Mouse (Mus musculus): ENCODE data around the gene Metap2. TPM values are rescaled to one million over a fixed set of nuclear protein-coding genes. Genes with fewer than 3 reads are reported as not detected.

The Metap2 gene
- polyA plus RNA-seq, 1 experiment from 2014 or later: 221 TPM

- peaks cover 7% of the 10 kb centered on the region for H3K4me1 ChIP-seq
- 94% methylated on average over 4 of the region's 4 CpGs for WGBS
- H3K9me3 ChIP-seq (replicated peaks): no peaks in the 10 kb centered on the region
- DNase-seq (ENCODE audit: low spot score): no peak
- H3K27me3 ChIP-seq (ENCODE audit: low read depth, poor library complexity, severe bottlenecking): no peaks in the 10 kb centered on the region
- H3K27ac ChIP-seq: no peak overlapping the region
- no peak overlapping the region for H3K4me3 ChIP-seq
- no peaks in the 10 kb centered on the region for H3K36me3 ChIP-seq
Measured at GRCm38 (mm10) chr10:93921160-93921559, 24.3 kb upstream of the Metap2 start.

- Histone ChIP-seq H3K36me3 (no peaks in the 10 kb centered on the region), H3K27me3 (ENCODE audit: low read depth, poor library complexity, severe bottlenecking) (0 out of 2 replicates have a peak, but pooled peaks cover 3% of the 10 kb centered on the region), H3K27ac (no peak overlapping the region), H3K9me3 (replicated peaks) (no peaks in the 10 kb centered on the region), H3K4me3 (no peak overlapping the region), H3K4me1 (peaks cover 20% of the 10 kb centered on the region)
- WGBS: 79% methylated on average over 13 of the region's 13 CpGs
- no peak for DNase-seq (ENCODE audit: low spot score)
Measured at GRCm38 (mm10) chr10:93919227-93919626, 22.3 kb upstream of the Metap2 start.

DNA sequence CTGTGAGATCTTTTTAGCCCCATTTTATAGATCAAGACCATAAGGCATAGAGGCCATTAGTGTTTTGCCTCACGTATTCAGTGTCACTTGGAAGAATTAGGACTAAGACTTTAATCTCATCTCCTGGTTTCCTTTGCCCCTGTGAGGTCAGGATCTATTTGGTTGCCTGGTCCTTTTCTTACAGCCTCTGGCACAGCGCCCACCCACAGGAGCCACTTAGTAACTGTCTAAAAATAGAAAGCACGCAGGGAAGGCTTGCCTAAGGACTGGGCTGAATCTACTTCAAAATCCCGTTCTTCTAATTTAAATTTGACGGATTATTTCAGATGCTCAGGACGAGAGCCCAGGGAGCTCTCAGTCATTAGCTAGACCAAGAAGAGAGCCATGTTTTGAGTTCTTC is 21.8 kb upstream of the Metap2 start:
- H3K36me3 ChIP-seq: no peaks in the 10 kb centered on the region
- 71% methylated on average over 6 of the region's 6 CpGs for WGBS
- no peak overlapping the region for H3K27ac ChIP-seq
- no peak for DNase-seq (ENCODE audit: low spot score)
- peaks cover 20% of the 10 kb centered on the region for H3K4me1 ChIP-seq
- no peak overlapping the region for H3K4me3 ChIP-seq
- H3K9me3 ChIP-seq (replicated peaks): no peaks in the 10 kb centered on the region
- H3K27me3 ChIP-seq (ENCODE audit: low read depth, poor library complexity, severe bottlenecking): 0 out of 2 replicates have a peak, but pooled peaks cover 3% of the 10 kb centered on the region

GRCm38 (mm10) chr10:93918087-93918486 is 21.2 kb upstream of the Metap2 start:
- no peak overlapping the region for H3K4me3 ChIP-seq
- H3K27me3 ChIP-seq (ENCODE audit: low read depth, poor library complexity, severe bottlenecking): 0 out of 2 replicates have a peak, but pooled peaks cover 3% of the 10 kb centered on the region
- no peak for DNase-seq (ENCODE audit: low spot score)
- no peaks in the 10 kb centered on the region for H3K36me3 ChIP-seq
- no peaks in the 10 kb centered on the region for H3K9me3 ChIP-seq (replicated peaks)
- no peak overlapping the region for H3K27ac ChIP-seq
- 81% methylated on average over 2 of the region's 2 CpGs for WGBS
- H3K4me1 ChIP-seq: peaks cover 20% of the 10 kb centered on the region

GRCm38 (mm10) chr10:93916778-93917177 is 19.9 kb upstream of the Metap2 start:
- Histone ChIP-seq H3K4me1 (peaks cover 20% of the 10 kb centered on the region), H3K36me3 (no peaks in the 10 kb centered on the region), H3K9me3 (replicated peaks) (no peaks in the 10 kb centered on the region), H3K27ac (no peak overlapping the region), H3K4me3 (no peak overlapping the region), H3K27me3 (ENCODE audit: low read depth, poor library complexity, severe bottlenecking) (0 out of 2 replicates have a peak, but pooled peaks cover 3% of the 10 kb centered on the region)
- no peak for DNase-seq (ENCODE audit: low spot score)
- 77% methylated on average over 2 of the region's 2 CpGs for WGBS

GRCm38 (mm10) chr10:93915531-93916275 is 18.8 kb upstream of the Metap2 start:
- Histone ChIP-seq H3K4me3 (peak overlapping the region; percentile 30; the same call in 1 of the 2 replicates), H3K9me3 (replicated peaks) (no peaks in the 10 kb centered on the region), H3K4me1 (peaks cover 20% of the 10 kb centered on the region), H3K36me3 (no peaks in the 10 kb centered on the region), H3K27ac (peak overlapping the region; percentile 61), H3K27me3 (ENCODE audit: low read depth, poor library complexity, severe bottlenecking) (0 out of 2 replicates have a peak, but pooled peaks cover 3% of the 10 kb centered on the region)
- DNase-seq (ENCODE audit: low spot score): peak; percentile 37
- 42% methylated on average over 11 of the region's 11 CpGs for WGBS

- Histone ChIP-seq H3K9me3 (replicated peaks) (no peaks in the 10 kb centered on the region), H3K27ac (no peak overlapping the region), H3K36me3 (no peaks in the 10 kb centered on the region), H3K4me1 (peaks cover 30% of the 10 kb centered on the region), H3K27me3 (ENCODE audit: low read depth, poor library complexity, severe bottlenecking) (0 out of 2 replicates have a peak, but pooled peaks cover 3% of the 10 kb centered on the region), H3K4me3 (no peak overlapping the region)
- WGBS: 92% methylated on average over 5 of the region's 5 CpGs
- no peak for DNase-seq (ENCODE audit: low spot score)
Measured at GRCm38 (mm10) chr10:93913525-93913924, 16.6 kb upstream of the Metap2 start.

DNA sequence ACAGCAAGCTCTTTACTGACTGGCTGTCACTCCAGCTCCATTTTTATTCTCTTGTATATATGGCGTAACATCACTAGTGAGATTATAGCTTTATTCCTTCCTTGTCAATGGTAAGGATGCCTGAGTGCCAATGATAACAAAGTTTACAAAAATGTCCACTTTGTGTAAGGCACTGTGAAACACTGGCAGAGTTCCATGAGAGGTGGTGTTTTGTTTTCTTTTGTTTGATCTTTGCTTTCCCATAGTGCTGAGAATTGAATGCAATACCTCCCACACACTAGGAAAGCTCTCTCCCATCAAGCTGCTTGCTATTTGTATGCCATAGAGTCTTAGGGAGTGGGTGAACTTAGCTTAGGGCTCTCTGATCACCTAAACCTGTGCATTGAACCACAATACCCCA is 16.0 kb upstream of the Metap2 start:
- Histone ChIP-seq H3K4me1 (peaks cover 30% of the 10 kb centered on the region), H3K27me3 (ENCODE audit: low read depth, poor library complexity, severe bottlenecking) (0 out of 2 replicates have a peak, but pooled peaks cover 3% of the 10 kb centered on the region), H3K9me3 (replicated peaks) (no peaks in the 10 kb centered on the region), H3K36me3 (no peaks in the 10 kb centered on the region), H3K27ac (no peak overlapping the region), H3K4me3 (no peak overlapping the region)
- no peak for DNase-seq (ENCODE audit: low spot score)
- 95% methylated on average over 1 of the region's 1 CpGs for whole genome bisulfite sequencing

- H3K4me1 ChIP-seq: peaks cover 36% of the 10 kb centered on the region
- 90% methylated on average over 5 of the region's 5 CpGs for WGBS
- no peak for DNase-seq (ENCODE audit: low spot score)
- no peaks in the 10 kb centered on the region for H3K36me3 ChIP-seq
- 0 out of 2 replicates have a peak, but pooled peaks cover 3% of the 10 kb centered on the region for H3K27me3 ChIP-seq (ENCODE audit: low read depth, poor library complexity, severe bottlenecking)
- H3K4me3 ChIP-seq: no peak overlapping the region
- H3K27ac ChIP-seq: no peak overlapping the region
- H3K9me3 ChIP-seq (replicated peaks): no peaks in the 10 kb centered on the region
Measured at GRCm38 (mm10) chr10:93912136-93912855, 15.4 kb upstream of the Metap2 start.

DNA sequence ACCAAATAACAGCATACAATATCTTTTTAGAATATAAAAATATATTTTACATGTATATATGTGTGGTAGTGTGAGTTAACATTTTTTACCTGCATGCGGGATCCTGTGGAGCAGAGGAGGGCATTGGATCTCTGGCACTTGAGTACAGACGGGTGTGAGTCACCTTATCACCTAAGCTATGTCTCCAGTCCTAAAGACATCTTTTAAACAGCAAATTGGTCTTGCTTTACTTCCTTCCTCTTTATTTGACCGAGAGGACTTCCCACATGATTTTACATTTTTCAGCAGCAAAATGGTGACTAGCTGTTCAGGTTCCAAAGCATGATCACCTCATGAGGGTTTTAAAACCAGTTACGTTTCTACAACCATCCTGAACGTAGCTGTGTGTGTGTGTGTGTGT is 14.4 kb upstream of the Metap2 start:
- no peaks in the 10 kb centered on the region for H3K9me3 ChIP-seq (replicated peaks)
- 0 out of 2 replicates have a peak, but pooled peaks cover 3% of the 10 kb centered on the region for H3K27me3 ChIP-seq (ENCODE audit: low read depth, poor library complexity, severe bottlenecking)
- no peak overlapping the region for H3K27ac ChIP-seq
- no peak for DNase-seq (ENCODE audit: low spot score)
- no peaks in the 10 kb centered on the region for H3K36me3 ChIP-seq
- no peak overlapping the region for H3K4me3 ChIP-seq
- peaks cover 44% of the 10 kb centered on the region for H3K4me1 ChIP-seq
- WGBS: 79% methylated on average over 5 of the region's 5 CpGs

DNA sequence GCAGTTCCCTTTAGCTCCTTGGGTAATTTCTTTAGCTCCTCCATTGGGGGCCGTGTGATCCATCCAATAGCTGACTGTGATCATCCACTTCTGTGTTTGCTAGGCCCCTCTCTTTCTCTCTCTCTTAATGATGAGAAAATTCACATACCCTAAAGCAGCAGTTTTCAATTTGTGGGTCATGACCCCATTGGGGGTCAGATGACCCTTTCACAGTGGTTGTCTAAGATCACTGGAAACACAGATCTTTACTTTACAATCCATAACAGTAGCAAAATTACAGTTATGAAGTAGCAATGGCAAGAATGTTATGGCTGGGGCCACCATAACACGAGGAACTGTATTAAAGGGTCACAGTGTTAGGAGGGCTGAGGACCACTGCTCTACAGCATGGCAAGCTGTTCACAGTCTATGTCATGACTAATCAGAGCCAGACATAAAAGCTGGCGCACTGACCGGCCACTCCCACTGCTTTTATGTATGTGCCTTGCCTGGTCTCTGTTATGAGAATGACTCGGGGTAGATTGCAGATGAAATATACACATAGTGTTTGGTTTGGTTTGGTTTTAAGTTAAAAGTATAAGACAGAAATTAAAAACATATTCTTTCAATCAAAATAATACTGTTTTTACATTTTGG is 13.0 kb upstream of the Metap2 start:
- no peak overlapping the region; the same call in 1 of the 2 replicates for H3K27ac ChIP-seq
- no peak overlapping the region for H3K4me3 ChIP-seq
- H3K36me3 ChIP-seq: no peaks in the 10 kb centered on the region
- no peaks in the 10 kb centered on the region for H3K9me3 ChIP-seq (replicated peaks)
- peaks cover 33% of the 10 kb centered on the region for H3K4me1 ChIP-seq
- WGBS: 16% methylated on average over 5 of the region's 5 CpGs
- H3K27me3 ChIP-seq (ENCODE audit: low read depth, poor library complexity, severe bottlenecking): no peaks in the 10 kb centered on the region
- DNase-seq (ENCODE audit: low spot score): peak; percentile 47

DNA sequence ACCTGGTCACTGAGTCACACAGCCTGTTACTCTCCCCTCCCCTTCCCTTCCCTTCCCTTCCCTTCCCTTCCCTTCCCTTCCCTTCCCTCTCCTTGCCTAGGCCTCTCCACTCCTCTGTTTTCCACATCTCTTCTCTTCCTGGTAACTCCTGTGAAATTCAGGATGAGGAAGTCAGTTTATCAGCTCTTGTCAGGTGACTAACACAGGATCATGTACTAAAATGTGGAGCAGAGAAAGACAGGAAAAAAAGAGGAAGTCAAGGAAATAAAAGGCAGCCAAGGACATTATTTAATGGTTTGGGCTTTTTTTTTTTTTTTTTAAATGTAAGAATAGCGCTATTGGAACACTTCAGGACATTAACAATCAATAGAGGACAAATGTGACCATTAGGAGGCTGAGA is 12.1 kb upstream of the Metap2 start:
- Histone ChIP-seq H3K9me3 (replicated peaks) (no peaks in the 10 kb centered on the region), H3K4me1 (peaks cover 32% of the 10 kb centered on the region), H3K36me3 (no peaks in the 10 kb centered on the region), H3K4me3 (no peak overlapping the region), H3K27me3 (ENCODE audit: low read depth, poor library complexity, severe bottlenecking) (no peaks in the 10 kb centered on the region), H3K27ac (no peak overlapping the region)
- DNase-seq (ENCODE audit: low spot score): no peak
- 100% methylated on average over 1 of the region's 1 CpGs for WGBS

- H3K4me3 ChIP-seq: no peak overlapping the region
- no peak for DNase-seq (ENCODE audit: low spot score)
- 97% methylated on average over 7 of the region's 7 CpGs for WGBS
- no peak overlapping the region for H3K27ac ChIP-seq
- no peaks in the 10 kb centered on the region for H3K9me3 ChIP-seq (replicated peaks)
- no peaks in the 10 kb centered on the region for H3K27me3 ChIP-seq (ENCODE audit: low read depth, poor library complexity, severe bottlenecking)
- peaks cover 32% of the 10 kb centered on the region for H3K4me1 ChIP-seq
- H3K36me3 ChIP-seq: no peaks in the 10 kb centered on the region
Measured at GRCm38 (mm10) chr10:93908540-93908939, 11.6 kb upstream of the Metap2 start.
